22 mouse cellular contexts compared by ENCODE assay signal in the genomic region with DNA sequence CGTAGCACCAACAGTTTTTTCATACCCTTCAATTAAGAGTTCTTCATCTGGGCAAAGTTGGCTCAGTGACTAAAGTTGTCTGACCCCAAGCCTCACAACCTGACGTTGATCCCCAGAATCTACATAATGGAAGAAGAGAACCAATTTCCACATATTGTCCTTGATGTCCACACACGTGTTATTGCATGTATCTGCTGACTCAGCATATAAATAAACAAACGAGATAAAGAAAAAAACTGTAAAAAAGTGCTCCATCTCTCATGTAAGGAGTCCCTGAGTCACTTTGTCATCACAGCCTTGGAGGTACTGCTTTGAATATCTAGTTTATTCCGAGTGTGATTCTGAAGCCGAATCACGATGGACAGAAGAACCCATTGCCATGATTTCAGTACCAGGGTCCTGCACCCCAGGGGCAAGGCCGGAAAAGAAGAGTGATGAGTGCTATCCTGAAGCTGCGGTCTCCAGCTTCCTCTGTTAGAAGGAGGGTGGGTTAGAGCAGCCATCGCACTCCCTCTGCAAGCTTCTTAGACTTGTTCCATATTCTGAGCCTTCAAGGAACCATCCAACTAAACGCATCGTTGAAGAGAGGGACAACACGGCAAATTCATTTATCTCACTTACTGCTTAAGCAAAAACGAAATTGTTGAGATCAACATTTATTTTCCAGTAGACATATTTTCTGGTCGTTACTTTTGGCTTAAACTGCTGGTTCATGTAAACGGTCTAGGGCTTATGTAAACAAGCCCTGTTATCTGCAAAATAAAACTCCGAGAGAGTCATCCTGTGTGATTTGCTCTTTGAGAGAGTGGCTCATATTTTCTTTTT.
DNase-seq lines count a peak whose midpoint lies in the region; ATAC-seq and TF ChIP-seq lines count a peak whose summit lies in the region.
"Had no signal": no experiment of that assay in that cellular context is flagged by ENCODE, and none has a peak within 500 bp of the region (broad histone marks: within the 10 kb centered on the region; RNA-seq: fewer than 3 reads in every experiment).

No protein-coding gene starts in this region.

- no peak overlapping the region for H3K9ac ChIP-seq in intestine, embryonic 14.5 days (ENCODE audit: low read length)
- no peak overlapping the region for H3K9ac ChIP-seq in intestine, postnatal 0 days (ENCODE audit: low read depth, low read length)
- no peak overlapping the region for H3K9ac ChIP-seq in lung, embryonic 14.5 days
- H3K9ac ChIP-seq in lung, postnatal 0 days (replicated peaks; ENCODE audit: low read depth): no peak overlapping the region
- H3K9ac ChIP-seq in stomach, postnatal 0 days (ENCODE audit: low read length): no peak overlapping the region
- H3K9ac ChIP-seq: embryonic facial prominence, embryonic 15.5 days; hindbrain, embryonic 14.5 days; limb, embryonic 13.5 days; liver, embryonic 12.5 days; midbrain, embryonic 12.5 days had no signal

- peaks cover 4% of the 10 kb centered on the region; the same call in 1 of the 2 replicates for H3K4me1 ChIP-seq in intestine, embryonic 14.5 days (replicated peaks; ENCODE audit: control insufficient read depth, insufficient read depth, low read length)
- H3K4me1 ChIP-seq in intestine, postnatal 0 days (replicated peaks; ENCODE audit: control insufficient read depth, insufficient read depth, low read length): no peaks in the 10 kb centered on the region
- 0 out of 2 replicates have a peak, but pooled peaks cover 3% of the 10 kb centered on the region for H3K4me1 ChIP-seq in lung, embryonic 14.5 days (ENCODE audit: insufficient read depth)
- H3K4me1 ChIP-seq in lung, postnatal 0 days (ENCODE audit: insufficient read depth, low read depth, low read length): no peaks in the 10 kb centered on the region
- H3K4me1 ChIP-seq in stomach, postnatal 0 days (replicated peaks; ENCODE audit: control insufficient read depth, insufficient read depth): no peaks in the 10 kb centered on the region
- H3K4me1 ChIP-seq: limb, embryonic 13.5 days; liver, embryonic 12.5 days had no signal

- H3K9me3 ChIP-seq in intestine, embryonic 14.5 days (ENCODE audit: control insufficient read depth, low read length): no peaks in the 10 kb centered on the region
- no peaks in the 10 kb centered on the region for H3K9me3 ChIP-seq in intestine, postnatal 0 days (ENCODE audit: control insufficient read depth)
- no peaks in the 10 kb centered on the region for H3K9me3 ChIP-seq in lung, embryonic 14.5 days (ENCODE audit: low read depth, low read length)
- H3K9me3 ChIP-seq in lung, postnatal 0 days (ENCODE audit: low read length): no peaks in the 10 kb centered on the region
- H3K9me3 ChIP-seq in stomach, postnatal 0 days (ENCODE audit: control insufficient read depth, low read length): no peaks in the 10 kb centered on the region
- H3K9me3 ChIP-seq: embryonic facial prominence, embryonic 15.5 days; limb, embryonic 13.5 days; liver, embryonic 12.5 days; midbrain, embryonic 12.5 days had no signal

- H3K4me2 ChIP-seq in intestine, embryonic 14.5 days (ENCODE audit: low read length): peak overlapping the region; percentile 38
- H3K4me2 ChIP-seq in intestine, postnatal 0 days (replicated peaks; ENCODE audit: low read depth): no peak overlapping the region; the same call in 1 of the 2 replicates
- H3K4me2 ChIP-seq in lung, embryonic 14.5 days: peak overlapping the region; percentile 50
- H3K4me2 ChIP-seq in lung, postnatal 0 days (replicated peaks; ENCODE audit: low read depth, low read length): no peak overlapping the region; the same call in 1 of the 2 replicates
- H3K4me2 ChIP-seq in stomach, postnatal 0 days (replicated peaks; ENCODE audit: low read depth): peak overlapping the region; percentile 25; the same call in 1 of the 2 replicates
- H3K4me2 ChIP-seq: embryonic facial prominence, embryonic 15.5 days; hindbrain, embryonic 14.5 days; limb, embryonic 13.5 days; liver, embryonic 12.5 days; midbrain, embryonic 12.5 days had no signal

- no peak overlapping the region; the same call in 1 of the 2 replicates for H3K4me3 ChIP-seq in intestine, embryonic 14.5 days (ENCODE audit: low read depth, low read length)
- no peak overlapping the region for H3K4me3 ChIP-seq in intestine, postnatal 0 days (ENCODE audit: low read depth, low read length)
- H3K4me3 ChIP-seq in lung, embryonic 14.5 days (ENCODE audit: low read depth, low read length): no peak overlapping the region
- no peak overlapping the region for H3K4me3 ChIP-seq in lung, postnatal 0 days (ENCODE audit: low read depth, low read length)
- no peak overlapping the region for H3K4me3 ChIP-seq in stomach, postnatal 0 days (ENCODE audit: low read depth, low read length)
- H3K4me3 ChIP-seq: embryonic facial prominence, embryonic 15.5 days; limb, embryonic 13.5 days; liver, embryonic 12.5 days; midbrain, embryonic 12.5 days had no signal

- WGBS in intestine, embryonic 14.5 days: 47% methylated on average over 17 of the region's 17 CpGs
- WGBS in intestine, postnatal 0 days: 60% methylated on average over 17 of the region's 17 CpGs
- 38% methylated on average over 17 of the region's 17 CpGs for WGBS in lung, embryonic 14.5 days
- 35% methylated on average over 17 of the region's 17 CpGs for WGBS in lung, postnatal 0 days
- WGBS in stomach, postnatal 0 days: 48% methylated on average over 17 of the region's 17 CpGs

- ATAC-seq in intestine, embryonic 14.5 days (replicated peaks; ENCODE audit: low FRiP score, low TSS enrichment, low read depth): no peak
- ATAC-seq in intestine, postnatal 0 days: no peak
- peak; percentile 80 for ATAC-seq in lung, embryonic 14.5 days (ENCODE audit: insufficient read depth)
- ATAC-seq in lung, postnatal 0 days: no peak
- ATAC-seq in stomach, postnatal 0 days (ENCODE audit: low FRiP score, low TSS enrichment): no peak
- no peak for ATAC-seq in activated CD4-positive, CD25-positive, alpha-beta regulatory T cell, adult 4 months
- ATAC-seq: liver, embryonic 12.5 days had no signal

- no peak for TF ChIP-seq EP300 in lung, postnatal 0 days (IDR thresholded peaks at IDR 0.05)
- TF ChIP-seq EP300 in stomach, postnatal 0 days (optimal IDR thresholded peaks at IDR 0.05): no peak

- TF ChIP-seq POLR2A in brain, embryonic 14.5 days (IDR thresholded peaks at IDR 0.05; ENCODE audit: borderline replicate concordance, extremely low read depth, insufficient read depth, insufficient read length, poor library complexity, severe bottlenecking): no peak

- H3K36me3 ChIP-seq in intestine, embryonic 14.5 days (ENCODE audit: control insufficient read depth, insufficient read depth, low read length): no peaks in the 10 kb centered on the region
- 0 out of 2 replicates have a peak, but pooled peaks cover 3% of the 10 kb centered on the region for H3K36me3 ChIP-seq in intestine, postnatal 0 days (ENCODE audit: control insufficient read depth, insufficient read depth)
- H3K36me3 ChIP-seq in lung, embryonic 14.5 days (ENCODE audit: insufficient read depth): no peaks in the 10 kb centered on the region
- H3K36me3 ChIP-seq in lung, postnatal 0 days (ENCODE audit: insufficient read depth, low read length): no peaks in the 10 kb centered on the region
- H3K36me3 ChIP-seq in stomach, postnatal 0 days (ENCODE audit: control insufficient read depth, insufficient read depth, low read length): no peaks in the 10 kb centered on the region
- H3K36me3 ChIP-seq: embryonic facial prominence, embryonic 15.5 days; limb, embryonic 13.5 days; liver, embryonic 12.5 days; midbrain, embryonic 12.5 days had no signal

- no peak overlapping the region for H3K27ac ChIP-seq in intestine, embryonic 14.5 days (ENCODE audit: low read depth)
- no peak overlapping the region for H3K27ac ChIP-seq in intestine, postnatal 0 days (ENCODE audit: low read depth, low read length)
- no peak overlapping the region for H3K27ac ChIP-seq in lung, embryonic 14.5 days (ENCODE audit: low read depth)
- no peak overlapping the region for H3K27ac ChIP-seq in lung, postnatal 0 days (ENCODE audit: low read length)
- no peak overlapping the region for H3K27ac ChIP-seq in stomach, postnatal 0 days (replicated peaks)
- H3K27ac ChIP-seq: embryonic facial prominence, embryonic 15.5 days; hindbrain, embryonic 14.5 days; limb, embryonic 13.5 days; liver, embryonic 12.5 days; midbrain, embryonic 12.5 days had no signal

- DNase-seq in intestine, embryonic 14.5 days (ENCODE audit: low spot score): peak; percentile 58
- peak; percentile 69 for DNase-seq in lung, embryonic 14.5 days
- DNase-seq in lung, postnatal 0 days (ENCODE audit: low spot score): no peak
- peak; percentile 8 for DNase-seq in brain, embryonic 14.5 days (ENCODE audit: low read depth)
- DNase-seq in stomach, postnatal 0 days (ENCODE audit: low spot score): no peak
- DNase-seq: adrenal gland, postnatal 10 days; cerebellum, adult 8-10 months; cerebellum, postnatal 36 days; gastrocnemius, postnatal 36 days; heart, postnatal 4 days; kidney, adult 11 months; kidney, postnatal 36 days; layer of hippocampus, adult 9-11 months; lung, adult 18-20 months; thymus, postnatal 25 days had no signal

- no peak for TF ChIP-seq CTCF in intestine, postnatal 0 days (IDR thresholded peaks at IDR 0.05; ENCODE audit: low read depth)
- TF ChIP-seq CTCF in lung, embryonic 14.5 days (IDR thresholded peaks at IDR 0.05; ENCODE audit: low read depth): no peak
- TF ChIP-seq CTCF in lung, postnatal 0 days (IDR thresholded peaks at IDR 0.05): no peak
- TF ChIP-seq CTCF in brain, embryonic 14.5 days (IDR thresholded peaks at IDR 0.05; ENCODE audit: borderline replicate concordance, extremely low read depth, insufficient read depth, insufficient read length): no peak
- TF ChIP-seq CTCF in stomach, postnatal 0 days (IDR thresholded peaks at IDR 0.05; ENCODE audit: low read depth): no peak

- no peaks in the 10 kb centered on the region for H3K27me3 ChIP-seq in intestine, embryonic 14.5 days (replicated peaks; ENCODE audit: control insufficient read depth, insufficient read depth, low read length)
- no peaks in the 10 kb centered on the region for H3K27me3 ChIP-seq in intestine, postnatal 0 days (replicated peaks; ENCODE audit: control insufficient read depth, insufficient read depth, low read length)
- no peaks in the 10 kb centered on the region for H3K27me3 ChIP-seq in lung, embryonic 14.5 days (ENCODE audit: insufficient read depth, low read length)
- H3K27me3 ChIP-seq in lung, postnatal 0 days (replicated peaks; ENCODE audit: insufficient read depth, low read length): no peaks in the 10 kb centered on the region
- no peaks in the 10 kb centered on the region for H3K27me3 ChIP-seq in stomach, postnatal 0 days (ENCODE audit: control insufficient read depth, insufficient read depth, low read length)
- H3K27me3 ChIP-seq: embryonic facial prominence, embryonic 15.5 days; liver, embryonic 12.5 days; midbrain, embryonic 12.5 days had no signal

Comparison
In these comparisons a context has a peak if more than half of its experiments do, and no peak if none do; other contexts are left out.
1. DNase-seq: peak in intestine, embryonic 14.5 days (single experiment), lung, embryonic 14.5 days (single experiment) and brain, embryonic 14.5 days (single experiment); none in lung, postnatal 0 days (single experiment) and stomach, postnatal 0 days (single experiment).
2. H3K4me2 ChIP-seq: peak in intestine, embryonic 14.5 days (single experiment), lung, embryonic 14.5 days (single experiment) and stomach, postnatal 0 days (single experiment); none in intestine, postnatal 0 days (single experiment) and lung, postnatal 0 days (single experiment).